Mouse (Mus musculus) CD8-positive naive resting alpha-beta T cell, adult 2 months (primary cell): ENCODE data around the gene Actl6a.
"Not testable (repeated sequence)": the region's sequence is repeated elsewhere in the genome, so short reads cannot be mapped to it uniquely, and the experiment has no call there.

Source experiments
- DNase-seq, 2 experiments: peaks; one replicate each; pipeline ENCODE4 v3.0.0; 2022; ENCODE audit warnings: low read depth in 2 of 2, low spot score in 2 of 2

The Actl6a gene

GRCm38 (mm10) chr3:32705647-32706348, at the start of gene Actl6a:
Gene Actl6a, plus strand, starts transcription at chr3:32706298.
- not testable (repeated sequence) for DNase-seq

- DNase-seq = no peak
These were observed 49.6 kb upstream of the Actl6a start for GRCm38 (mm10) chr3:32656398-32656994.

DNA sequence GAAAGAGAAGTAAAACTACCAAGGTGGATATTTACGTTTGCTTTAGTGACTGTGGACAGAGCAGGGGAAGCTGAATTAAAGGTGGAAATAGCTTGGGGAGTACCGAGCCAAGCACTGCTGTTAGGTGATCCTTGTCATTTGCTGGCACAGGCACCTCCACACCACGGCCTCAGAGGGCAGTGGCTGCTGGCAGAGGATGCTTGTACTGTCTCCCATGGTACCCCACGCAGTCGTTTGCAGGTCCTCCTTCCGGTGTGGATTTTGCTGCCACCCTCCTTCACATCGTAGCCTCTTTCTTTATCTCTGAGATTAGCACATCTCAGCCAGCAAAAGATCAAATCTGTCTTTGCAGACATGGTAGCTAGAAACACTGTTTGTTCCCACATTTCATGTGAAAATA, 47.7 kb upstream of the Actl6a start:
- DNase-seq = no peak

- DNase-seq = no peak
These were observed 47.3 kb upstream of the Actl6a start for GRCm38 (mm10) chr3:32658821-32659220.

- DNase-seq = no peak
These were observed 46.6 kb upstream of the Actl6a start for GRCm38 (mm10) chr3:32659506-32659905.

DNA sequence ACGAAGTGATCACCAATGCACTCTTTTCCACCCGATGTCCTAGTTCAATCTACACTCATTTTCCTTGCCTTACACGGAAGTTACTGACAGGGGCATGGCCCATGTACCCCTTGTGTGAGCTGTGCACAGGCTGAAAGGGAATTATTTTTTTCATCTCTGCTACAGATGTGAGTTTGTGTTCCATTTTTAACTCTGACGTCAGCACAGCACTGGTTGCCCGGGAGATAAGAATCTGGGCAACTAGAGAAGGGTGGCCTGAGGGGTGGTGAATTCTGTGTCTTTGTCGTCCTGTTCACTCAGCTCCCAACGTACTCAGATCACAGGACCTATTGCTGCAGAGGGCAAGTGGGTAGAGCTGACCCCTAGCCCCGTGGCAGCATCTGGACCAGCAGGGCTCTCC, 45.8 kb upstream of the Actl6a start:
- DNase-seq = no peak

GRCm38 (mm10) chr3:32660831-32661555, 45.1 kb upstream of the Actl6a start:
- no peak for DNase-seq

- no peak for DNase-seq
These were observed 44.6 kb upstream of the Actl6a start for GRCm38 (mm10) chr3:32661556-32661930.

- no peak for DNase-seq
These were observed 37.7 kb upstream of the Actl6a start for GRCm38 (mm10) chr3:32668256-32668959.

GRCm38 (mm10) chr3:32669211-32669610, 36.9 kb upstream of the Actl6a start:
- DNase-seq = no peak

DNA sequence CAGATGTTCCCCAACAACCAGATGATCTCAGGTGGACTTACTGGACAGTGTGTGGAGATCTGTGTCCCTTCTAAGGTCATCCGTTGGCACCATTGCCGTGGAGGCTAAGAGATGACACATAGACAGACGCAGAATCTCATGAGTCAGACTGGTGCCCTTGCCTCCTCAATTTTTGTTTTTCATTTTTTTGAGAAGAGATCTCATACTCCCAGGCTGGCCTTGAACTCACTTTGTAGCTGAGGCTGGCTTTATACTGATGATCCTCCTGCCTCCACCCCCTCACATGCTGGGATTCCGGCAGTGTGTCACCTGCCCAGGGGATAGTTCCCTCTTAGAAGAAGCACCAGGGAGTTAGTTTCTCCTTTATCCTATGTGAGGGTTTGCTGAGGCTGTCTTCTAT, 35.9 kb upstream of the Actl6a start:
- no peak for DNase-seq

DNA sequence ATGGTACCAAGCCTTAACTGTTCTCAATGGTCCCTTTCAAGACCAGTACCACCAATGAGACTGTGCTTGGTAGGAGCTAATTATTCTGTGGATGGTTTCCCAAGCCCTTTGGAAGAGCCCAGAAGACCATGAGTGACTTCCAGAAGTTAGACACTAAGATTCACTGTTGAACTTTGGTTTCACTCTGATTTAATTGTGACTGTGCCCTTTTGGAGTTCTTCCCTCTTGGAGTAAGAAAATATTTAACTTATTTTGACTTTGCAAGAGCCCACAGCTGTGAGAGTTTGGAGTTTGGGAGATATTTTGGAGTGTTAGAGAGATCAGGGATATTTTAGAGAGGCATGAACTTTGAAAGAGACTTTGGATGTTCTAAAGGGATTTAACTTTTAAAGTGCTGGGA, 32.9 kb upstream of the Actl6a start:
- no peak for DNase-seq

- no peak for DNase-seq
These were observed 29.7 kb upstream of the Actl6a start for GRCm38 (mm10) chr3:32676393-32676792.

- no peak for DNase-seq
These were observed 23.1 kb upstream of the Actl6a start for GRCm38 (mm10) chr3:32682910-32683531.

DNA sequence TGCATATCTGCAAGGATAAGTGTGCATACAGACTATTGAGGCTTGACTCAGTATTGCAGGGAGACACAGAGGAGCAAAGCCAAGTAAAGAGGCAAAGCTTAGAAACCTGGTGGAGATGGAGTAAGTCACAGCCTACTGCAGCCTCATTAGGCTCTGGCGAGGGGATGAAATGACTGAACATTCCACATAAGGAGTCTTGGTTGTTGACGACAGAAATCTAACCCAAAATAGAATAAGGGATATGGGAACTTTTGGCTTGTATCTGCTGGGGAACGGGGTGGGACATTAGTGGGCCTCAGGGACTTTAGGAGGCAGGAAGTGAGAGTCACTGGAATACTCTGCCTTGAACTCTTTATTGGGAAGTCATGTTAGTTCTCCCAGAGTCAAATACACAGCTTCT, 21.5 kb upstream of the Actl6a start:
- DNase-seq = no peak

DNA sequence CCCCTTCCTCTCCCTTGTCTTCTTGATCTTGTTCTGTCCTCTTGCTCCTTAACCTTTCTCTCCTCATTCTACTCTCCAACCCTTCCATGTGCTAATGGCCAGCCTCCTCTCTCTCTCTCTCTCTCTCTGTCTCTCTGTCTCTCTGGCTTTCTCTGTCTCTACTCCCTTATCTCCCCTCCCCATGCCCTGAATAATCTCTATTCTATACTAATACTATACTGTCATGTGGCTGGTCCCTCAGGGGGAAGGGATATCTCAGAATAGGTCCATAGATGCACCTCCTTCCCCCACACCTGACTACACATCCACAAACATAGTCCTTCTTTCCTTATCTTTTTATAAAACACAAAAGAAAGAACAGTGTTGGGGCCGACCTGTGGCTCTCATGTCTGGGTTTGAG, 19.6 kb upstream of the Actl6a start:
- DNase-seq = no peak

DNA sequence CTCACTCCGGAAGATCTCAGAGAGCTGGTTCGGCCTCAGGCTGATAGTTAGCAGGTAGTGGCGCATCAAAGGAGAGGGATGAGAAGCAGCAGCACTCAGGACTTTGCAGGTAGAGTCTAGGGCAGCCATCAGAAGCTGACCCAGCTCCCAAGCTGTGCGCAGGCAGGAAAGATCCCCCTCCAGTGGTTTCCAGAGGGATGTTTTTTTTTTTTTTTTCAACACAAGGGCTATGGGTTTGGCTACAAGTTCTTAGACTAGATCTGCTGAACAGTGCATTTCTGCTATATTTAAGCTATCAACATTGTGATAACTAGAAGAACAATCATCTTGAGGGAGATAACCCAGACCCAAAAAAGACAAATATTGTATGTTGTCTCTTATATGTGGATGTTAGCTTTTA, 18.9 kb upstream of the Actl6a start:
- DNase-seq = no peak

- no peak for DNase-seq
These were observed 16.5 kb upstream of the Actl6a start for GRCm38 (mm10) chr3:32689567-32689999.

DNA sequence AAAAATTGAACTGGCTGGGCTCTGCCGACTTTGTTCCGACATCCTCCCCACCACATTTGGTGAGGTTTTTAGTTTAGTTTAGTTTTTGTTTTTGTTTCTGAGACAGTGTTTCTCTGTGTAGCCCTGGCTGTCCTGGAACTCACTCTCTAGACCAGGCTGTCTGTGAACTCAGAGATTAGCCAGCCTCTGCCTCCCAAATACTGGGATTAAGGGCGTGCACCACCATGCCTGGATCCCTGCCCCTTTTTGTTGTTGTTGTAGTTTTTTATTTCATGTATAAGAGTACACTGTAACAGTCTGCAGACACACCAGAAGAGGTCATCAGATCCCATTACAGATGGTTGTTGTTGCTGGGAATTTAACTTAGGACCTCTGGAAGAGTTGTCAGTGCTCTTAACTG, 16.1 kb upstream of the Actl6a start:
- DNase-seq = no peak

- DNase-seq = no peak
These were observed 15.2 kb upstream of the Actl6a start for GRCm38 (mm10) chr3:32690901-32691300.

DNA sequence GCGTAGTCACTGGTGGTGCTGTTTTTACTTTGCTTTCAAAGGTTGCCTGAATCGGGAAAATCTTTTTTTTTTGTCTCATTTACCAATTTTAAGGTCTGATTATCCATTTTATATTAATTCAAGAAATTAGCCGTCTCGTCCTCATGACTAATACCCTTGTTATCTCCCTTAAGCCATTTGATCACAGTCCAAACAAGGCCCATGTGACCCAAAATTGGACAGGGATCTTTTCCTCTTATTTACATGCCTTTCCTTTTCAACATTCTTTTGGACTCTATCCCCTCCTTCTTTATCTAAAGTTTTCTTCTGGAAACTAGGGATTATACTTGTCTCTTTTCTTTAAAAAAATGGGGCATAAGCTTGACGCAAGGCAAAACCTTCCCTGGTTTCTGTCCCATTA, 14.3 kb upstream of the Actl6a start:
- DNase-seq = no peak
